Mouse (Mus musculus): Measurements from ENCODE around the gene Mt1.
"Not testable (repeated sequence)": the region's sequence is repeated elsewhere in the genome, so short reads cannot be mapped to it uniquely, and the experiment has no call there.

The Mt1 gene

GRCm38 (mm10) chr8:94178857-94179712 is at the start of gene Mt1:
TSS of gene Mt1 (plus strand) at chr8:94179082.
- DNase-seq (ENCODE audit: low read depth, low spot score) = peak; percentile 78
- no peaks in the 10 kb centered on the region for H3K36me3 ChIP-seq (ENCODE audit: control insufficient read depth, insufficient read depth, low read length, poor library complexity, severe bottlenecking)

DNA sequence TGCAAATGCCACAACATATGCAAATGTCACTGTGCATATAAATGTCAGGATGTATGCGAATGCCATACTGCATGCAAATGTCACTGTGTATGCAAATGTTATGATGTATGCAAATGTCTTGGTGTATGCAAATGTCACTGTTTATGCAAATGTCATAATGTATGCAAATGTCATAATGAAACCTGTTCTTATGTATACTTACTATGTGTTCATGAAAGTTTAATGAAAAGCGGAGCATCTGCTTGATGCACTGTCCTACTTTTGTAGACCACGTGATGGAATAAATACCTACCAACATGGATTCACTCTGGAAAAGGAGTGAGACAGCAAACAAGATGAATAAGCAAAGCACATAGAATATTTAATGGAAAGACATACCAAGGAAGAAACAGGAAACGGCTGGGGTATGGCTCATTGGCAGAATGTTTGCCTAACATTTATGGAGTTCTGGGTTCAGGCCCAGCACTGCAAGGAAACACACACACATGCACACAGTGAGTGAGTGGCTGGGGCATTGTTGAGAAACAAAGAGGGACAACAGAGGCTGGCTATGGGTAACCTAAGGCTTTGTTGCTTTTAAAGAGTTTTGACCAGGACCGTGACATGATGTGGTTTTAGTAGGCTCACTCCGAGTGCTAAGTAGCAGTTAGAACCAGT is 49.6 kb upstream of the Mt1 start:
- DNase-seq (ENCODE audit: low read depth, low spot score) = no peak
- H3K36me3 ChIP-seq (ENCODE audit: control insufficient read depth, insufficient read depth, low read length, poor library complexity, severe bottlenecking) = no peaks in the 10 kb centered on the region
- H3K27me3 ChIP-seq (ENCODE audit: control insufficient read depth, insufficient read depth, low read length, poor library complexity, severe bottlenecking) = no peaks in the 10 kb centered on the region

More at GRCm38 (mm10) chr8:94178857-94179712, at the start of gene Mt1:
- H3K27me3 ChIP-seq (ENCODE audit: control insufficient read depth, insufficient read depth, low read length, poor library complexity, severe bottlenecking) = no peaks in the 10 kb centered on the region; the same call in 1 of the 2 replicates

DNA sequence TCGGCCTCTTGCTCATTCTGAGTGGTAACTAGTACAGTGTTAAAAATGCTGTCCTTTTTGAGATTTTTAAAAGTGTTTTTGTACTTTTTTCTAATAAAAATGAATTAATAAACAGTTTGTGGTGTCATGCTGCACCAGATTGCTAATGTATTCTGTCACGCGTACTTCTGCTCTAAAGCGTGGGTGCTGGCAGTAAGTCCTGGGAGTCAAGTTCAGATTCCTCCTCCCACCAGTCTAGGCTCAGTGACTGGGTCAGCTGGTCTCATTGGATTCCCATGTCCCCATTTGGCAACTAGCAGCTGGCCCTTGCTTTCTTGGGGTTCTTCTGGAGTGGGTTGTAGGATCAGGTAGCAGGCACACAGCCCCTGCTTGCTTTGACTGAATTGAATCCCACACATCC is 48.8 kb upstream of the Mt1 start:
- no peak for DNase-seq (ENCODE audit: low read depth, low spot score)
- no peaks in the 10 kb centered on the region for H3K27me3 ChIP-seq (ENCODE audit: control insufficient read depth, insufficient read depth, low read length, poor library complexity, severe bottlenecking)

GRCm38 (mm10) chr8:94132096-94132495 is 46.8 kb upstream of the Mt1 start:
- no peaks in the 10 kb centered on the region for H3K36me3 ChIP-seq (ENCODE audit: control insufficient read depth, insufficient read depth, low read length, poor library complexity, severe bottlenecking)
- no peaks in the 10 kb centered on the region for H3K27me3 ChIP-seq (ENCODE audit: control insufficient read depth, insufficient read depth, low read length, poor library complexity, severe bottlenecking)
- DNase-seq (ENCODE audit: low read depth, low spot score) = no peak

More for the DNA sequence above, 48.8 kb upstream of the Mt1 start:
- no peaks in the 10 kb centered on the region for H3K36me3 ChIP-seq (ENCODE audit: control insufficient read depth, insufficient read depth, low read length, poor library complexity, severe bottlenecking)

DNA sequence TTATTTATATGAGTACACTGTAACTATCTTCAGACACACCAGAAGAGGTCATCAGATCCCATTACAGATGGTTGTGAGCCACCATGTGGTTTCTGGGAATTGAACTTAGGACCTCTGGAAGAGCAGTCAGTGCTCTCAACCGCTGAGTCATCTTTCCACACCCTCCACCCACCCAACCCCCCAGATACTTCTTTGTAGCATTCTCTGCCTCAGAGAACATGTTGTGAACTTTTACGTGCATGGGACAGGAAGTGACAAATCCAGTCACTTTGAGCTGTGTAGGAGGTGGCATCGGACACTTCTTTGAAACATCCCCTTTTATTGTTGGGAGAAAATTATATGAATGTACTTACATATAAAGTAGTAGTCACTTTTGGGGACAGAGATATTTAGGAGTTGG is 44.3 kb upstream of the Mt1 start:
- H3K27me3 ChIP-seq (ENCODE audit: control insufficient read depth, insufficient read depth, low read length, poor library complexity, severe bottlenecking); DNase-seq (ENCODE audit: low read depth, low spot score); H3K36me3 ChIP-seq (ENCODE audit: control insufficient read depth, insufficient read depth, low read length, poor library complexity, severe bottlenecking): not testable (repeated sequence)

- no peaks in the 10 kb centered on the region for H3K27me3 ChIP-seq (ENCODE audit: control insufficient read depth, insufficient read depth, low read length, poor library complexity, severe bottlenecking)
- H3K36me3 ChIP-seq (ENCODE audit: control insufficient read depth, insufficient read depth, low read length, poor library complexity, severe bottlenecking) = no peaks in the 10 kb centered on the region
Measured at GRCm38 (mm10) chr8:94135556-94135955, 43.3 kb upstream of the Mt1 start.

DNA sequence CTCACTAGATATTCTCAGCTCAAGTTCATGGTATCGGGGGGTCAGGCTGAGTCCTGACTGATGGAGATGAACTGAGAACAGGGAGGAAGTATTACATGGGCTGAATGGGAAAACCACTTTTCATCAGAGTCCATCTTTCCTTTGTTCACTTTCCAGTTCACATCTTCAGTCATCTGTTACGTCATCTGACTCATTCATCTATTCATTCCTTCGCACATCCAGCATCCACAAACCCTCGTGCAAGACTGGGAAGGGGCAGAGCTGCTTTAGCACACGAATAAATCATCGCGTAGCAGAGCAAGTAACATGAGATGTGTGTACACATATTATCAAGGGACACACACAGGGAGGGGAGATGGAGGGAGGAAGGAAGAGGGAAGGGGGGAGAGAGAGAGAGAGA is 42.7 kb upstream of the Mt1 start:
- DNase-seq (ENCODE audit: low read depth, low spot score) = no peak
- no peaks in the 10 kb centered on the region for H3K27me3 ChIP-seq (ENCODE audit: control insufficient read depth, insufficient read depth, low read length, poor library complexity, severe bottlenecking)
- no peaks in the 10 kb centered on the region for H3K36me3 ChIP-seq (ENCODE audit: control insufficient read depth, insufficient read depth, low read length, poor library complexity, severe bottlenecking)

More at GRCm38 (mm10) chr8:94135556-94135955, 43.3 kb upstream of the Mt1 start:
- DNase-seq (ENCODE audit: low read depth, low spot score) = no peak

GRCm38 (mm10) chr8:94136933-94137332 is 41.9 kb upstream of the Mt1 start, which contains the start of gene Mt4:
TSS of gene Mt4 (plus strand) at chr8:94137197.
- no peaks in the 10 kb centered on the region for H3K36me3 ChIP-seq (ENCODE audit: control insufficient read depth, insufficient read depth, low read length, poor library complexity, severe bottlenecking)
- DNase-seq (ENCODE audit: low read depth, low spot score) = no peak

DNA sequence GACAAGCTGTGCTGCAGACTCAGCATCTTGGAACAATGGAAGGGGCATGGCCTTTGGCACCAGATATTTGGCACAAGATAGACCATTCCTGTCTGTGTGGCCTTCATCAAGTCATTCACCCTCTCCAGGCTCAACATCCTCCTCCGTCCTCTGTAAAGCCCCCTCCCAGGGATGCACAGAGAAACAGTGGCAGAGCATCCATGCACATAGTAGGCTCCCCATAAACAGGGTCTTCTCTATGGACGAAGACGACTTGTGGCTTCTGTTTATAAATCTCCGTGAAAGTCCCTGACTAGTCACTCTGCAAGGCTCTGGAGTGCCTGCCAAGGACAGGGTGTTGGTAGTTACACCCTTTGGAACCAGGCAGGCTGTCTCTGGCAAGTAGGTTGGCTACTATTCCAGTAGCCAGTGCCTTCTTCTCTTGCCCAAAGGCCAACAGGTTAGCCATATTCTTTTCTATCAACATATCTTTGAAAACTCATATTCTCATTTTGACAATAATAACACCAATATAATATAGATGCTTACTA is 38.6 kb upstream of the Mt1 start:
- DNase-seq (ENCODE audit: low read depth, low spot score) = no peak
- Histone ChIP-seq H3K36me3 (ENCODE audit: control insufficient read depth, insufficient read depth, low read length, poor library complexity, severe bottlenecking) (no peaks in the 10 kb centered on the region), H3K27me3 (ENCODE audit: control insufficient read depth, insufficient read depth, low read length, poor library complexity, severe bottlenecking) (no peaks in the 10 kb centered on the region)

More at GRCm38 (mm10) chr8:94136933-94137332, 41.9 kb upstream of the Mt1 start, which contains the start of gene Mt4:
- H3K27me3 ChIP-seq (ENCODE audit: control insufficient read depth, insufficient read depth, low read length, poor library complexity, severe bottlenecking) = no peaks in the 10 kb centered on the region

DNA sequence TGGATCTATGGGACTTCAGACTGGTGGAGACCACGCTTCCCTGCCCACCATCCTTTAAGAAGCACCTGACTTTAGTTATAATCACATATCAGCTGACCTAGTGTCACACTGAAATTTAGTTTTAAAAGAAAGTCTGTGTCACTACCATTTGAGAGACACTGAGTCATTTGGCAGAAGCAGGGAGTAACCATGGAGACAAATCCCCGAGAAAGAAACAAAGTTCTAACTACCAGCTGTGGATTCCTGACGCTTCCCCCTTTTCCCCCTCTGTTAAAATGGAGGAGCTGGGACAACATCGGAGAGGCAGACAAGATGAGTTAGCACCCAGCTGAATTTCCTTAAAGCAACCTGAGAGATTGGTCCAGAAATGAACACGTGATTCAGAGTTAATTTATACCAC is 30.6 kb upstream of the Mt1 start:
- no peak for DNase-seq (ENCODE audit: low read depth, low spot score)
- Histone ChIP-seq H3K27me3 (ENCODE audit: control insufficient read depth, insufficient read depth, low read length, poor library complexity, severe bottlenecking) (no peaks in the 10 kb centered on the region), H3K36me3 (ENCODE audit: control insufficient read depth, insufficient read depth, low read length, poor library complexity, severe bottlenecking) (no peaks in the 10 kb centered on the region)

DNA sequence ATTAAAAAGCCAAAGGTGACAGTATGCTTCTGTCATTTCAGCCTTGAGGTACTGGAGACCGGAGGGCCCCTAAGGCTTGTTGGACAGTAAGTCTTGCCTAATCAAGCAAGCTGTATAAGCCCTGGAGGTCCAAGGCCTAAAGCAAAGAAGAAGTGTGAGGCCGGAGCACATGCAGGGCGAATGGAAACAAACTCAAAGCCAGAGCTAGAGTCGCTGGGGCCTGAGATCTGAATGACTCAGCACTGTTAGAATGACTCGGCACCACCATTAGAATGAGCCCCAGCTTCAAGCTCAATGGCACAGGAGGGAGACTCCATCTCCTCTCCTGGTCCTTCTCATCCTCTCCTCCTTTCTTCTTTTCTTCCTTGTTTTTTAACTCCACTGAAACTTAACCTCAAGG is 28.0 kb upstream of the Mt1 start:
- DNase-seq (ENCODE audit: low read depth, low spot score) = no peak
- Histone ChIP-seq H3K27me3 (ENCODE audit: control insufficient read depth, insufficient read depth, low read length, poor library complexity, severe bottlenecking) (no peaks in the 10 kb centered on the region), H3K36me3 (ENCODE audit: control insufficient read depth, insufficient read depth, low read length, poor library complexity, severe bottlenecking) (no peaks in the 10 kb centered on the region)

- DNase-seq (ENCODE audit: low read depth, low spot score) = no peak
- Histone ChIP-seq H3K36me3 (ENCODE audit: control insufficient read depth, insufficient read depth, low read length, poor library complexity, severe bottlenecking) (no peaks in the 10 kb centered on the region), H3K27me3 (ENCODE audit: control insufficient read depth, insufficient read depth, low read length, poor library complexity, severe bottlenecking) (no peaks in the 10 kb centered on the region)
Measured at GRCm38 (mm10) chr8:94152513-94153300, 26.2 kb upstream of the Mt1 start, which contains the start of gene Mt3. TSS of gene Mt3 (plus strand) at chr8:94152607.

- H3K27me3 ChIP-seq (ENCODE audit: control insufficient read depth, insufficient read depth, low read length, poor library complexity, severe bottlenecking) = no peaks in the 10 kb centered on the region
- H3K36me3 ChIP-seq (ENCODE audit: control insufficient read depth, insufficient read depth, low read length, poor library complexity, severe bottlenecking) = no peaks in the 10 kb centered on the region
- no peak for DNase-seq (ENCODE audit: low read depth, low spot score)
Measured at GRCm38 (mm10) chr8:94153451-94153850, 25.4 kb upstream of the Mt1 start.

DNA sequence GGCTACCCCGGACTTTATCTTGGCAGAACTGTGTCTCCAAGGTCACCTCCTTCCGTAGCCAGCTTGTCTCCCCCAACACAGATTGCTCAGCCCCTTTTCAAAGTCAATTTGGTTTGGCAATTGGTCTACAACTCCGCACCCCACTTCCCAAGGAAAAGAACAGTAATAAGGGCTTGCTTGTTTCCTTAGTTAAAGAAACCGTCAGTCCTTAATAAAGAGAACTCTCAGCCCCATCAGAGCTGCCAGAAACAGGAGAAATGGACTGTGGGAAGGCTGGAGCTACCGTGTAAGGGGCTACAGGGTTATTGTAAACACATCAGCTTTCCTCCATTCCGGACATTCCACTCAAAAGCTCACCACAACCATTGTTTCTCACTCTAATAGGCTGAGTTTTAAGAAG is 24.3 kb upstream of the Mt1 start:
- no peaks in the 10 kb centered on the region for H3K27me3 ChIP-seq (ENCODE audit: control insufficient read depth, insufficient read depth, low read length, poor library complexity, severe bottlenecking)
- H3K36me3 ChIP-seq (ENCODE audit: control insufficient read depth, insufficient read depth, low read length, poor library complexity, severe bottlenecking) = no peaks in the 10 kb centered on the region
- no peak for DNase-seq (ENCODE audit: low read depth, low spot score)

Data from splenic B cell, adult 2 months (primary cell).